Mouse (Mus musculus) left cerebral cortex, adult 2 months (tissue): ENCODE measurements at regions not wholly inside any gene's neighbourhood (a gene's known extent, or its start where the extent isn't known, plus 50 kb on each side); places are given as distances from the start of the nearest gene placed in this dataset.

ENCODE experiments used
- DNase-seq, 2 experiments: peaks; one replicate each; pipeline ENCODE4 v3.0.0; 2021 to 2022; ENCODE audit warnings: low spot score in 2 of 2, mixed read lengths in 1 of 2; ENCODE audit errors: extremely low spot score in 1 of 2
- H3K27ac ChIP-seq: fragments of 200-600 bp; 2 replicates; pipeline ENCODE4 v1.8.1; 2022
- H3K4me3 ChIP-seq: fragments of 200-600 bp; 2 replicates; pipeline ENCODE4 v1.8.1; 2022
- CTCF ChIP-seq: fragments of 200-600 bp; IDR thresholded peaks from 2 replicates; pipeline ENCODE4 v1.8.1; 2022; ENCODE audit warnings: antibody characterized with exemption, mild to moderate bottlenecking, moderate library complexity
- intact Hi-C: fragments of 180-260 bp; cut with DNase I; formaldehyde crosslinking; loops from one replicate; pipeline ENCODE4 v1.15.1; 2025

DNA sequence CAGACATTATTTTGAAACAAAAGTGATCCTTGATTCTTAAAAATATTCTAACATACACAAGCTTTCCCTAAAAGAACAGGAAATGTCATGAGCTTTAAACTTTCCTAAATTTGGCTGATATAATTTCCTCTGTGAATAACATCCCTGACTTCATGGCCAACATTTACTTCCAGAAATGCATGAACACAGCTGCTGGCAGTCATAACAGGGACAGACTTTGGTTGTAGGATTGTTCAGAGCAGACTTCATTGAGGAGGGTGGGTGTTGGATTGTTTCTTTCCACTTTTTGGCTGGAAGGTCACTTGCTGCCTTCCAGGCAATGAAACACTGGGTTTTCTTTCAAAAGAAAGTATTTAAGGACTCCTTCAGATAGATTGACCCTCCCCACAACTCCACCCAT, 983.6 kb downstream of the Gsdmc2 start:
- TF ChIP-seq CTCF: no peak

DNA sequence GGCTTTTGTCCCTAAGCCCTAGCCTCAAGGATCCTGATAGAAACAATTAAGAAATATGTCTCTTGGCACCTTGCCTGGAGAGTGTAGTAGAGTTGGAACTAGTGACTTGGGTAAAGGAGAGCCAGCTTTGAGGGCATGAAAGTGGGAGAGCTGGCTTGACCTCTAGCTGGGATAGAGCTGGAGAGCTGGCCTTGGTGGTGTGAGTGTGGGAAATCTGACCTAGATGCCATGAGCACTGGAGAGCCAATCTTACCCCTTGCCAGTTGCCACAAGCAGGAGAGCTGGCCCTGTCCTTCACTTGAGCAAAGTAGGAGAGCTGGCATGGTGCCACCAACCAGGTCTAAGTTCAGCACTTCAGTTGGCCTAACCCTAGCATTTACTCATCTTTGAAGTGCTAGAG, 995.7 kb downstream of the Gsdmc2 start:
- no peak for TF ChIP-seq CTCF
- Histone ChIP-seq H3K4me3 (no peak overlapping the region), H3K27ac (no peak overlapping the region)
- intact Hi-C loops: no loop called here
- DNase-seq: no peak

More for the DNA sequence above, 983.6 kb downstream of the Gsdmc2 start:
- Histone ChIP-seq H3K27ac (no peak overlapping the region), H3K4me3 (no peak overlapping the region)
- no peak for DNase-seq
- intact Hi-C loops: no loop called here

DNA sequence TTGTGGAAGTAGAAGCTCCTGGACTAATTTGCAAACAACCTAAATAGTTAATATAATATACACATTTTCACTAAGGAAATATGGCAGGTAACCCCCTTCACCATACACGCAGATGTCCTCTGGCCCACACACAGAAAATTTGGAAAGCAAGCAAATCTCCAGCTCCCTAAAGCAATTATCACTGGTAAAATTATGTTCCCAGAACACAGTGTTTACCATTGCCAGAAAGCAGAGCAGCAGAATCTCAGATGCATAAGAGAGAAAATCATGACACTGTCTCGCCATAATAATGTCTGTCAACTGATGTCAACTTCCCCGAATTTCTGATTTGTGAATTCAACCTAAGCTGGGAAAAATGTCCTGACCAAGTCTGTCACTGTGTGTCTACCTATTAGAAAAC, 999.1 kb downstream of the Gsdmc2 start:
- TF ChIP-seq CTCF: no peak
- DNase-seq: no peak
- Histone ChIP-seq H3K4me3 (no peak overlapping the region), H3K27ac (no peak overlapping the region)
- intact Hi-C loops: no loop called here

DNA sequence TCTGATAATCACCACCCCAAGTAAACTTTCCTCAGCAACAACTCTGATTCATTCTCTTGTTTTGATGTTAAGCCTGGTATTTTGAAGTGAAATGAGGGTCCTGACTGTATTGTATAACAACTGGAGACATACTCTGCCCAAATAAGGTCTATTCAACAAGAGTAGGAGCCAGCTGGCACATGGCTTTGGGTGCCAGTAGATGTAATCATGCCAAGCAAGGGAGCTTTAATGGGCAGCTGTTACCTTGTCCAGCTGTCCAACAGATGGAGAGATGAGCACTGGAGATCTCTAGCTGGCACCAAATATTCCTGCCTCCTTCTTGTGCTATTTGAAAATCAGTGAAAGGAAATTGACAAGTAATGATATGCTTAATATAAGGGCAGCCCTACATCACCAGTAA, 1019.4 kb downstream of the Gsdmc2 start:
- no peak for DNase-seq
- Histone ChIP-seq H3K4me3 (no peak overlapping the region), H3K27ac (no peak overlapping the region)
- intact Hi-C loops: no loop called here
- TF ChIP-seq CTCF: no peak

DNA sequence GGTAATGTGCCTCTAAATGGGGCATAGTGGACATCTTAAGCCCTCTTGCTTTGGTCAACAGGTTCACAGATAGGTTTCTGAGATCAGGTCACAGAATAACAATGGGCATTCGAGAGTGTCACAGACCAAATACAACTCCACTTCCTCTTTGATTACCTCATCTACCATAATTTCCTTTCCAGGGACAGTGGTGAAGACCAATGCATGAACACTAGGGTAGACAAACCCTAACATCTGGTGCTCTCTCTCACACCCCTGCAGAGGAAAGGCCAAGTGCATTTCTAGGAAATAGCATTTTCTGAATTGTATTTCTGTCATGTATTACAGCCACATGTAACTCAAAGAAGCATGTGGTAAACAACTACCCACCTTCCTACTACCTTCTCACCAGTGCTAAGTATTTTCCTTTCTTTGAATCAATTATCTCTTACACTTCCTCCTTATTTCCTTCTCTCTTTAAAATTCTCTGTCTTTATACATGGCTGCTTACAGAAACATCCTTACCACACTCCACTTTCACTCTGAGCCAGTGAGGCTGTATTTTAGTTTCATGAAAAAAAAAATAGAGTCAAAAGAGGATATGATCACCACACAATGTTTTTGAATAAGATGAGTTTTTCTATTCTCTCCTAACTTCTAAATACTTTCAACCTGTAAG, 1021.0 kb downstream of the Gsdmc2 start:
- intact Hi-C loops: no loop called here
- no peak for DNase-seq
- Histone ChIP-seq H3K4me3 (no peak overlapping the region), H3K27ac (no peak overlapping the region)
- no peak for TF ChIP-seq CTCF

DNA sequence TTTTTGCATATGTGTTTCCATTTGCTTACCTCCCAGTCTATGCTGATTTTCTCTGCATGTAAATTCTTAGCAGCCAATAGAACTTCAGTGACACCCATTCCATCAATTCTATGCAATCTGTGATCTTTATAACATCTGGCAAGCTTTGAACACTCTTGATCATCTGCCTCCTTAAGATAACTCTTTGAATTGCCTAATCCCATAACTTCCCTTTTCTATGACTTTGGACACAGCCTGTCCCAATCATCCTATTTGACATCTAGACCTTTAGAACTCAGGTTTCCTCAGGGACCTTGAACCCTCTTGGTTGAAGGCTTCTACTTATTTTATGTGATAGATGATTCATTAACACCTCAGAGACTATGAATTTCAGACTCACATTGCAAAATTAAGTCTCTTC, 1022.7 kb downstream of the Gsdmc2 start:
- Histone ChIP-seq H3K27ac (no peak overlapping the region), H3K4me3 (no peak overlapping the region)
- intact Hi-C loops: no loop called here
- no peak for TF ChIP-seq CTCF
- no peak for DNase-seq

DNA sequence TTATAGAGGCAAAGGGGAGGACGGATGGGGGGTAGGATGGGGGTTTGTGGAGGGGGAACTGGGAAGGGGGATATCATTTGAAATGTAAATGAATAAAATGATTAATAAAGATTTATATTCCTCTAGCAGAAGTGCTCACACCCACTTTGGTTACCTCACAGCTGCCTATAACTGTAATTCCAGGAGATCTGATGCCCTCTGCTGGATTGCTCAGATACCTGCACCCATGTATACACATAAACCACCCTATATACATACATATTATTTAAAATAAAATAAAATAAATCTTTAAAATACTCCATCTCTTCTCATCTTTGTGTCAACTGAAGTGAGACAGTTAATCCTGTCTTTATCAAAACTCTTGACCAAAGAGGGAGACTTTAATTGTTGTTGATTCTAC, 1031.9 kb downstream of the Gsdmc2 start:
- intact Hi-C loops: no loop called here

DNA sequence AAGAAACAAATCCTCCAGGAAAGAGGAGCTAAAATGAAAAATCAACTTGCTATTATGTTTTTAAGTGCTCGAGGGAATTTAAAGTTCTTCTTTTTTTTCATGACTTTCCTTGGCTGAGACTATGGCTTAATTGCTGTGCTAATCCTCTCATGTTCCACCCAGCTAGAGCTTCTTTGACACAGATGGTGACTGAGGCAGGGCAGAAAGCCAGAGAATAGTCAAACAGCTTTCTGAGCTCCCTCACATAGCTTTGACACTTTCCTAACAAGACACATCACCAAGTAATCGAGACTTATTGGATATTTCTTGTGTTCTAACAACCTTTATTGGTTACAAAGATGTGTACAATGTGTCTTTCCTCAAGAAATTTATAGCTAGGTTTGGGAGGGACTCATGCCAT, 1033.0 kb downstream of the Gsdmc2 start:
- intact Hi-C loops: no loop called here
- no peak overlapping the region for H3K27ac ChIP-seq
- no peak for TF ChIP-seq CTCF
- no peak overlapping the region for H3K4me3 ChIP-seq
- no peak for DNase-seq

More for the DNA sequence above, 1031.9 kb downstream of the Gsdmc2 start:
- DNase-seq: no peak
- H3K27ac ChIP-seq: no peak overlapping the region
- H3K4me3 ChIP-seq: no peak overlapping the region
- peak; percentile 6 for TF ChIP-seq CTCF

DNA sequence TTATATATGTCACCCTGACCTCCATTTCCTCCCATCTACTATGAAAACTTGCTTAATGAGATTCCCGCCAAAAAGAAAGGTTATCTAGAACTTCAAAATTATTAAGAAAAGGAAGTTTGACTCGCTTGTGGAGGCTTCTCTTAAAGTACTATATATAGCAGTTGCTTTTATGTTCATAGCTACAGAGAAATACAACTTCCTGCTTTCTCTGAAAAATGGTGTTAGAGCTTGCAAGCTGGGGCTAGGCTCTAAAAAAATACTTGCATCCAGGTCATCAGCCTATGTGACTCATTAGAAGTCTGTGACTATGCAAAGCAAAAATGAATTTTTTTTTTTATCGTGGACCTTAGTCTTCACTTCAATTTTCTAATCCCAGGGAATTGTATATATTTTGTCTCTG, 1035.7 kb downstream of the Gsdmc2 start:
- H3K4me3 ChIP-seq: no peak overlapping the region
- intact Hi-C loops: no loop called here
- no peak overlapping the region for H3K27ac ChIP-seq
- TF ChIP-seq CTCF: no peak
- DNase-seq: no peak

DNA sequence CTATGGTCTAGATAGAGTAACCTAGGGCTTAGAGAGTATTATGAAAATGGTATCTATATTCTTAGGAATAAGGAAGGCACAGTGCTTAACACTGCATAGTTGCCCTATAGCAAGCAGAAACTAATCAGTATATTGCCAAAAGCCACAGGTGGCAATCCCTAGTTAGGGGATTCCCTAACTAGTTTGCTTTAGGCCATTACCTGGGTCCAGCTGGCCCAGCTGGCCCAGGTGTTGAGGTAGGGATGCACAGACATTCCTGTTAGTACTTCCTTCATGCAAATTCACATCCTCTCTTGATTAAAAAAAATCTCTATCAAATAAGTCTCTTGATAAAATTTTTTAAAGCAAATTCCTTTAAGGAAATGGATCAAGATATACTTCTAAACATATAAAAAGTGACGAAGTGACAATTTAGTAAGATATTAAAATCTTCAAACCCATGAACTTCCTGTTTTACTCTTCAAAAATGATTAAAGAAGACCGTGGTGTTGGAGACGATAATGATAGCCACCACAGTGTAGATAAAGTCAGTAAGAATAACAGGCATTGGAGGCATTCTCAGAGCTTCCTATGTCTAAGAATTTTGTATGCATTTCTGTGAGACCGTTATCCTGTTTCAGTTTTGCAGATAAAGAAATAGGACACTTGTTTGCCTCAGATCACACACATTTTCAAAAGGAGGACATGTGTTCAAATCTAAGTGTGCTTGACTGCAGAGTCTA, 1036.7 kb downstream of the Gsdmc2 start:
- no peak for TF ChIP-seq CTCF
- Histone ChIP-seq H3K27ac (no peak overlapping the region), H3K4me3 (no peak overlapping the region)
- intact Hi-C loops: no loop called here
- no peak for DNase-seq

DNA sequence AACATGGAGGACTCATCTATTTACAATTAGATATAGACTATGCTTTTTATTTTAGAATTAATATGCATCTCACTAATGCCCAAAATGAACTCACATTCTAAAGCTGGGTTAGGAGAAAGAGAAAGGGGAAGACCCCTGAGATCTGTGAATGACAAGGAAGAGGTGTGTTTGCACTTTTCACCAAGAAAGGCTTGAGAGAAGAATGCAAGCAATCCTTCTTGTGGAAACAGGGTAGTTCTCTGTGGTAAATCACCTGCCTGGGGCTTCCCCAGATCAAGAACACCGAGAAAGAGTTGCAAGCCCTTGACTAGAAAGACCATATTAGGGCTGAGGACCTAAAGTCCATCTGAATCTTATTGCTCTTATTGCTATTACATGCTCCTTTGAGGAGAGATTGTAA, 1037.6 kb downstream of the Gsdmc2 start:
- no peak for DNase-seq
- intact Hi-C loops: no loop called here

DNA sequence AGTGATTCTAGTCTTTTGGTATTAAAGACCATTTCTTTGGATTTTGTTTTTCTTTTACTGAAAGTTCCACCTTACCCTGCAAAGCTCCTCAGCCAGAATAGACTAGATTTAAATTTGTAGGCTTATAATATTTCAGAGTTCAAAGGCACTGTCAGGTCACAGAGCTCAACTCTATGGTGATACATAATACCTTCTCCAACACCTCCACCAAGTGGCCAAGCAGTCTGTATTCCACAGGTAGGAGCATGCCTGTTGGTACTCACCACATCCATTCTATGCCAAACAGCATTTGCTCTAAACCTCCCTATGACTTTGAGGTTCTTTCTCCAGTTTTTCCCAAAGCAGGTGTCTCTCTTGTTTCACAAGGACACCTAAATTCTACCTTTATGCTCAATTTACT, 1042.2 kb downstream of the Gsdmc2 start:
- Histone ChIP-seq H3K27ac (no peak overlapping the region), H3K4me3 (no peak overlapping the region)
- DNase-seq: no peak
- TF ChIP-seq CTCF: no peak
- intact Hi-C loops: no loop called here

More for the DNA sequence above, 1037.6 kb downstream of the Gsdmc2 start:
- TF ChIP-seq CTCF: no peak
- Histone ChIP-seq H3K27ac (no peak overlapping the region), H3K4me3 (no peak overlapping the region)

DNA sequence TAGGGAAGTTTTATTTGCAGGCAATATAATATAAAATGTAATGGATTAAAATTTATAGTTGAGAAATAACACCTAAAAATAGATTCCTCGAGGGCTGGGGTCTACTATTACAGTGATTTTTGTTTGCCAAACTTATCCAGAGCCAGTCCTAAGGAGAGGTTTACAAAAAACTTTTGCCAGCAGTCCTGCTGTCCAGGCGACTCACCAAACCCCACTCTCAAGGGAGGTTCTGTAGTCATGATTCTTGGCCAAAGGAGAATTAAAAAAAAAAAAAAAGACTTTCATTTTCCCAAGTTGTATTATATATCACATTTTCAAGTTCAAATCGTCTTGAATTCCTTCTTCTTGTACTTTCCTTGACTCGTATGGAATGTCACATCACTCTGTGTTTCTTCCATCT, 1046.2 kb downstream of the Gsdmc2 start:
- no peak for TF ChIP-seq CTCF
- no peak for DNase-seq
- Histone ChIP-seq H3K4me3 (no peak overlapping the region), H3K27ac (no peak overlapping the region)
- intact Hi-C loops: no loop called here
